Mouse (Mus musculus): Measurements from ENCODE around the gene Trim30c. TPM values are rescaled to one million over a fixed set of nuclear protein-coding genes. Genes with fewer than 3 reads are reported as not detected.
"Not testable (repeated sequence)": the region's sequence is repeated elsewhere in the genome, so short reads cannot be mapped to it uniquely, and the experiment has no call there.

Gene Trim30c
- polyA plus RNA-seq (2015; fragmentation: Nextera tagmentation; extraction: Ambion mirVana): 0.12 and 0.22 TPM in 2 replicates

DNA sequence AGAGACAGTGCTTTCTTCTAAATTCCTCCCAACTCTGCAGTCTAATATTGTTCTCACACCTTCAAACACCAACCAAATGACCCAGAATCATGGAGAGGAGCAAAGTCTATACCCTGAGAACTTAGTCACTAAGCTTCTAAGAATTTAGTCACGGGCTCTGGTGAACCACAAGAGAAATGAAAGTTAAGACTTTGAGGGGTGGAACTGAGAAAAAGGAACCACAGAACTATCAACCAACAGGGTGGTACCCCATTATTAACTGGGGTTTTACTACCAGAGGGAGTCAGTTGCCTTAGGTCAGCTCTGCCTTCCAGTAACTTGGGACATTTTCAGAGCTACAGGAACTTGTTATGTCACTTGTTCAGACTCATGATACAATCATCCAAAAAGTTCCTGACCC is at the start of gene Trim30c:
Gene Trim30c (minus strand): TSS at position 140 of the 400 bp plus-strand sequence.
- ATAC-seq (replicated peaks; ENCODE audit: low FRiP score): no peak
- 97% methylated on average over 1 of the region's 1 CpGs for WGBS
- H3K4me3 ChIP-seq (replicated peaks): no peak within 1 kb of the TSS

DNA sequence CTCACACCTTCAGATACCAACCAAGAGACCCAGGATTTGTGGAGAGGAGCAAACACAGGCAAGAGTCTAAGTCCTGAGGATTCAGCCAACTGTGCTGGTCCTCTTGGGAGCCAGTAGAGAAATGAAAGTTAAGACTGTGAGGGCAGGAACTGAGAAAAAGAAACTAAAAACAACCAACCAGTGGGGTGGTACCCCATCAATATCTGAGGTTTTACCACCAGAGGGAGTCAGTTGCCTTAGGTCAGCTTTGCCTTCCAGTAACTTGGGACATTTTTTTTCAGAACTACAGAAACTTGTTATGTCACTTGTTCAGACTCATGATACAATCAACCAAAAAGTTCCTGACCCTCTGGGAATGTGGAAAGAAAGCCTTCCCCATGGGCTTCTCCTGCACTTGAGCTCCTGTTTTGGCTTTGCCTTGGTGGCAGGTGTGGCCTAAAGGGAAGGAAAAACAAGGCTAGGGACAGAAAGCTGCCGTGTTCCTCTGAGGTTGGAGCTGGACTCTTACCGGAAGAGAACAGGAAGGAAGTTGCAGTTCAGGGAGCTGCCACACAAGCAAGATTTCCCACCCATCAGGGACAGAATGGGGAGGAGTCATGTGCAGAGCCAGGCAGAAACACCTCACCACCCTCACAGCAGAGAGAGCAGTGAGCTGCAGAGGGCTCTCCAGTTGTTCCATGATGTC is 45.5 kb upstream of the Trim30c start:
- H3K4me1 ChIP-seq: no peaks in the 10 kb centered on the region
- H3K9me3 ChIP-seq (replicated peaks): no peaks in the 10 kb centered on the region
- WGBS: 48% methylated on average over 2 of the region's 2 CpGs
- ATAC-seq (replicated peaks; ENCODE audit: low FRiP score): peak; percentile 49; the same call in 1 of the 2 replicates
- H3K27ac ChIP-seq: peak overlapping the region; percentile 15; the same call in 1 of the 2 replicates
- H3K4me3 ChIP-seq (replicated peaks): no peak overlapping the region
- no peaks in the 10 kb centered on the region for H3K36me3 ChIP-seq
- H3K27me3 ChIP-seq: no peaks in the 10 kb centered on the region
- H3K9ac ChIP-seq: no peak overlapping the region
- 0 out of 2 replicates have a peak overlapping the region, but pooled peaks have one; percentile 27 for H3K4me2 ChIP-seq

More for the DNA sequence above, at the start of gene Trim30c:
- H3K27me3 ChIP-seq: no peaks in the 10 kb centered on the region
- H3K36me3 ChIP-seq: no peaks in the 10 kb centered on the region
- H3K9me3 ChIP-seq (replicated peaks): no peaks in the 10 kb centered on the region
- no peaks in the 10 kb centered on the region for H3K4me1 ChIP-seq
- no peak within 1 kb of the TSS for H3K27ac ChIP-seq
- H3K9ac ChIP-seq: no peak within 1 kb of the TSS
- no peak within 1 kb of the TSS for H3K4me2 ChIP-seq

DNA sequence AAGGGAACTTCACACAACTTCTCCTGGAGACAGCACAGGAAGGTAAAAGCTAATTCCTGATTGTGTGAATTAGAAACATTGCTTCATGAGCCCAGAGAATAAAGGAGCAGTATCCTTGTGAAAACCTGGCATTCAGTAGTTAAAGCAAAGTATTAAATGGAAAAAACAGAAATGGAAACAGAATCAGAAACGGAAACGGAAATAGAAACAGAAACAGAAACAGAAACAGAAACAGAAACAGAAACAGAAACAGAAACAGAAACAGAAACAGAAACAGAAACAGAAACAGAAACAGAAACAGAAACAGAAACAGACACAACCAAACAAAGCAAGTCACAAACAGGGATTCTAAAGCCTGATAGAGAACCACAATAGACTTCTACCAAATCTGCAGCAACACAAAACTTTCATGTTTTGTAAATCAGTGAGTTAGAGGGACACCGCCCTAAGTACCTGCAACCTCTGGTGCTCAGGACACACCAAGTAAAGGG is 3.9 kb upstream of the Trim30c start:
- no peak for ATAC-seq (replicated peaks; ENCODE audit: low FRiP score)
- 95% methylated on average over 3 of the region's 3 CpGs for WGBS
- Histone ChIP-seq H3K27ac (no peak overlapping the region), H3K9me3 (replicated peaks) (no peaks in the 10 kb centered on the region), H3K36me3 (no peaks in the 10 kb centered on the region), H3K4me2 (no peak overlapping the region), H3K4me1 (no peaks in the 10 kb centered on the region), H3K9ac (no peak overlapping the region), H3K27me3 (no peaks in the 10 kb centered on the region), H3K4me3 (replicated peaks) (no peak overlapping the region)

DNA sequence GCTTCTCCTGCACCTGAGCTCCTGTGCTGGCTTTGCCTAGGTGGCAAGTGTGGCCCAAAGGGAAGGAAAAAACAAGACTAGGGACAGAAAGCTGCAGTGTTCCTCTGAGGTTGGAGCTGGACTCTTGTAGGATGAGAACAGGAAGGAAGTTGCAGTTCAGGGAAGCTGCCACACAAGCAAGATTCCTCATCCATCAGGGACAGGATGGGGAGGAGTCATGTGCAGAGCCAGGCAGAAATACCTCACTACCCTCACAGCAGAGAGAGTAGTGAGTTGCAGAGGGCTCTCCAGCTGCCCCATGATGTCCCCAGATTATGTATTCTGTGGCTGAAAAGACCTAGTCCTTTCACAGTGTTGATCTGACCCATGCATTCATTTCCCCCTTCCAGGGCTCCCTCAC is 503 bp upstream of the Trim30c start:
- no peak overlapping the region for H3K27ac ChIP-seq
- no peaks in the 10 kb centered on the region for H3K9me3 ChIP-seq (replicated peaks)
- no peaks in the 10 kb centered on the region for H3K27me3 ChIP-seq
- no peak overlapping the region for H3K4me2 ChIP-seq
- ATAC-seq (replicated peaks; ENCODE audit: low FRiP score): no peak; the same call in 1 of the 2 replicates
- no peak overlapping the region for H3K4me3 ChIP-seq (replicated peaks)
- H3K4me1 ChIP-seq: no peaks in the 10 kb centered on the region
- no peaks in the 10 kb centered on the region for H3K36me3 ChIP-seq
- H3K9ac ChIP-seq: no peak overlapping the region

DNA sequence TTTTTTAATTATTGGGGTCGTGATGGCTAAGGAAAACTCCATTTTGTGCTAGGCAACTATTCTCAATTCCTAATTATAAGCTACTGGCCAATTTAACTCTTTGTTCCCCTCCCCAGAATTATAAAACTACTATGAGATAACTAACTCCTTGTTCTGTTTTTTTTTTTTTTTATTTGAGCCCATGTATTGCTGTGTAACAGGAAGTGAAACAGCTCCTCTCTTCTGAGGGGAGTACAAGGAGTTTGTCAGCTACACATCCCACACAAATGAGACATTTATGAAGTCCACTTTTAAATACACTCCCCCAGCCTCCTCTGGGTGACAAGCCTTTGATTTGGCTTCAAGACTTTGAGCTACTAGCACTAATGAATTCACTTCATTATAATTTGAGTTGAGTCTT is 2.1 kb downstream of the Trim30c start:
- no peaks in the 10 kb centered on the region for H3K9me3 ChIP-seq (replicated peaks)
- H3K27me3 ChIP-seq: no peaks in the 10 kb centered on the region
- ATAC-seq (replicated peaks; ENCODE audit: low FRiP score): no peak
- 82% methylated on average over 1 of the region's 1 CpGs for WGBS
- H3K36me3 ChIP-seq: no peaks in the 10 kb centered on the region
- no peak overlapping the region for H3K4me3 ChIP-seq (replicated peaks)
- no peaks in the 10 kb centered on the region for H3K4me1 ChIP-seq
- H3K4me2 ChIP-seq: no peak overlapping the region
- H3K9ac ChIP-seq: no peak overlapping the region
- H3K27ac ChIP-seq: no peak overlapping the region

DNA sequence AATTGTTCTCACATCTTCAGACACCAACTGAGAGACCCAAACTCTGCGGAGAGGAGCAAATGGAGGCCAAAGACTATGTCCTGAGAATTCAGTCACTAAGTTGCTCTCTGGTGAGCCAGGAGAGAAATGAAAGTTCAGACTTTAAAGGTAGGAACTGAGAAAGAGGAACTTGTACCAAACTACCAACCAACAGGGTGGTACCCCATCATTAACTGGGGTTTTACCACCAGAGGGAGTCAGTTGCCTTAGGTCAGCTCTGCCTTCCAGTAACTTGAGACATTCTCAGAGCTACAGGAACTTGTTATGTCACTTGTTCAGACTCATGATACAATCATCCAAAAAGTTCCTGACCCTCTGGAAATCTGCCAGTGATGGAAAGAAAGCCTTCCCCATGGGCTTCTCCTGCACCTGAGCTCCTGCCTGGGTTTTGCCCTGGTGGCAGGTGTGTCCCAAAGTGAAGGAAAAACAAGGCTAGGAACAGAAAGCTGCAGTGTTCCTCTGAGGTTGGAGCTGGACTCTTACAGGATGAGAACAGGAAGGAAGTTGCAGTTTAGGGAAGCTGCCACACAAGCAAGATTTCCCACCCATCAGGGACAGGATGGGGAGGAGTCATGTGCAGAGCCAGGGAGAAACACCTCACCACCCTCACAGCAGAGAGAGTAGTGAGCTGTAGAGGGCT is 30.8 kb downstream of the Trim30c start, which contains the start of gene Trim30b:
Gene Trim30b (minus strand): TSS at position 149 of the 679 bp plus-strand sequence.
- no peak within 1 kb of the TSS for H3K27ac ChIP-seq
- H3K9ac ChIP-seq: no peak within 1 kb of the TSS
- no peaks in the 10 kb centered on the region for H3K27me3 ChIP-seq
- no peaks in the 10 kb centered on the region for H3K9me3 ChIP-seq (replicated peaks)
- ATAC-seq (replicated peaks; ENCODE audit: low FRiP score): no peak; the same call in 1 of the 2 replicates
- no peaks in the 10 kb centered on the region for H3K36me3 ChIP-seq
- H3K4me2 ChIP-seq: no peak within 1 kb of the TSS
- H3K4me1 ChIP-seq: no peaks in the 10 kb centered on the region
- no peak within 1 kb of the TSS for H3K4me3 ChIP-seq (replicated peaks)
- WGBS: 59% methylated on average over 1 of the region's 1 CpGs

DNA sequence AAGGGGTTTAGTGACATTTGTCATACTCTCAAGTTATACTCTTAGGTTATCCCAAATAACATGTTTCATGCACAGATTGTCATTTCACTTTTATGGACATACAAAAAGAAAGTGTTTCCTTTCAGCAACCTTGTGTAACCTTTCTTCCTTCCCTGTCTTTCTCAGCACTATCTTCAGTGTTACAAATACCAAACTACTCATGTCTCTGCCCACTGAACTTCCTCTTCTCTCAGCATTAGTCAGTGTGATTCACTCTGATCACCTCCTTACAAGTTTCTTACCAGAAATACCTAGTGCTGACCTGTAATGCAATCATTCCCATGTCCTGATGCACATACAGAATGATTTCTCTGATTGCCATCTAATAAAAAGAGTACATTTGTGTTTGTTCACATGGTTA is 34.3 kb downstream of the Trim30c start:
- H3K27me3 ChIP-seq: no peaks in the 10 kb centered on the region
- H3K36me3 ChIP-seq: no peaks in the 10 kb centered on the region
- no peaks in the 10 kb centered on the region for H3K4me1 ChIP-seq
- H3K9ac ChIP-seq: no peak overlapping the region
- no peak overlapping the region for H3K4me2 ChIP-seq
- H3K9me3 ChIP-seq (replicated peaks): no peaks in the 10 kb centered on the region
- H3K27ac ChIP-seq: no peak overlapping the region
- no peak overlapping the region for H3K4me3 ChIP-seq (replicated peaks)
- ATAC-seq (replicated peaks; ENCODE audit: low FRiP score): no peak

DNA sequence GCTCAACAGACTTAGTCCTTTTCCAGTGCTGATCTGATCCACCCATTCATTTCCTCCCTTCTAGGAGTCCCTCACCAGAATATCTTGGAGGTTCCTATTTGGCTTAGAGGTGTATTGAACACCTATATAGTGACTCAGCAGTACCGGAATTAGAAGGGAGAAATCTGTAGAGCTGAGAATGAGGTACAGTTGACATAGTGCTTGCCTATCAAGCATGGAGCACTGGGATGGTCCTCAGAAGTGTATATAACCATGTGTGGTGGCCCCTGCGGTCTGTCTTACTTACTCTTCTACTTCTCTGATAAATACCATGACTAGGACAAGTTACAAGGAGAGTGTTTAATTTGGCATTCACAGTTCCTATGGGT is 47.1 kb downstream of the Trim30c start:
- H3K4me1 ChIP-seq: 0 out of 2 replicates have a peak, but pooled peaks cover 5% of the 10 kb centered on the region
- H3K9me3 ChIP-seq (replicated peaks): no peaks in the 10 kb centered on the region
- no peaks in the 10 kb centered on the region for H3K27me3 ChIP-seq
- H3K36me3 ChIP-seq: no peaks in the 10 kb centered on the region
- no peak; the same call in none of the 2 replicates for ATAC-seq (replicated peaks; ENCODE audit: low FRiP score)
- 84% methylated on average over 2 of the region's 2 CpGs for WGBS
- H3K9ac ChIP-seq: no peak overlapping the region
- peak overlapping the region; percentile 52; the same call in 1 of the 2 replicates for H3K4me3 ChIP-seq (replicated peaks)
- peak overlapping the region; percentile 61 for H3K4me2 ChIP-seq
- H3K27ac ChIP-seq: 0 out of 2 replicates have a peak overlapping the region, but pooled peaks have one; percentile 49

DNA sequence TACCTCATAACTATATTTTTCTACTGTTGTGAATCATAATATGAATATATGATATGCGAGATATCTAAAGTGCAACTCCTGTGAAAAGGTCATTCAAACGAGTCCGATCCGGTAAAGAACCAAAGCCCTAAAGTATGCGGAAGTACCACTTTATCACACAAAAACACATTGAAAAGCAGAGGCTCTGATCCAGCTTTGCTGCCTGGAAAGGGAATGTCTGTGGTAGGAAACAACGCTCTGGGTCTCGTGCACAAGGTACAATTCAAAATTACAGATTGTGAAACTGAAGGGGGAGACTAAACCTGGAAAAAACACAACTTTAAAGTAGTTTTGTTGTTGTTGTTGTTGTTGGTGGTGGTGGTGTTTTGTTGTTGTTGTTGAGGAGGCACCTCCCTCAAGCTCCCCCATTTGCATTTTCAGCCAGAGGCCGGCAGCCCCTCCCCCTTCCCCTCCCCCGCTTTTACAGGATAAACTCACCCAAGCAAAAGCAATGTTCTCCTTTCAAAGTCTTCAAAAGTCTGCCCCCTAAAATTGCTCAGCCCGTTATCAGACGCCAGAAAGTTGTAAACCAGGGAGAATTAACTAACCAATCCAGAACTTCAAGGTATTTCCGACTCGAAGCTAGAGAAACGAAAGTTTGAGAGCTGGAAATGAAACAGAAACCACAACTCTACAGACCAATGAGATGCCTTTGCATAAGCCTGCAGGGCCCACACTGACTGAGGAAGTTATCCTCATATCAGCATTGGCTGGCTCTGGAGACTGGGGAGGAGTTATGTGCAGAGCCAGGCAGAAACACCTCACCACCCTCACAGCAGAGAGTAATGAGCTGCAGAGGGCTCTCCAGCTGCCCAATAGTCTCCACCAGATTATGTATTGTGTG is 47.7 kb downstream of the Trim30c start, which contains the start of gene Trim12c:
Gene Trim12c (minus strand): TSS at position 646 of the 883 bp plus-strand sequence.
- Histone ChIP-seq H3K27ac (peak within 1 kb of the TSS; percentile 70), H3K9me3 (replicated peaks) (no peaks in the 10 kb centered on the region), H3K36me3 (no peaks in the 10 kb centered on the region), H3K27me3 (no peaks in the 10 kb centered on the region), H3K4me1 (0 out of 2 replicates have a peak, but pooled peaks cover 5% of the 10 kb centered on the region), H3K4me2 (peak within 1 kb of the TSS; percentile 61), H3K9ac (peak within 1 kb of the TSS; percentile 29; the same call in 1 of the 2 replicates), H3K4me3 (replicated peaks) (peak within 1 kb of the TSS; percentile 52)
- peak; percentile 100 for ATAC-seq (replicated peaks; ENCODE audit: low FRiP score)
- WGBS: 3% methylated on average over 14 of the region's 14 CpGs

DNA sequence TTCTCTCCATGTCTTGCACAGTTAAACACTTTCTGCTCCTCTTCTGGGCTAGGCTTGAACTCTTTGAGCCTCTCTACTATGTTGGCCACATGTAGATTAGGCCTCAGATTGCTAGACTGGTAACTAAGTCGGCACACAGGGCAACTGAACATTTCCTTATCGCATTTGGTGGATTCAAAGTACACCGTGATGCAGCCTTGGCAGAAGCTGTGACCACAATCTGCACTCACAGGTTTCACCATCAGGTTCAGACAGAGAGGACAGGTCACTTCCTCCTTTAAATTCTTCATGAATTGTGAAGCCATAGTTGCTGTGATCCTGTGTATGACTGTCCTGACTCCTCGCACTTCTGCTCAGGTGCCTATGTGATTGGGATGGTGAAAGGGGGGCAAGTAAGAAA is 52.6 kb downstream of the Trim30c start:
- not testable (repeated sequence) for ATAC-seq (replicated peaks; ENCODE audit: low FRiP score); H3K27me3 ChIP-seq; H3K27ac ChIP-seq; H3K4me2 ChIP-seq; H3K9me3 ChIP-seq (replicated peaks); H3K9ac ChIP-seq; H3K4me3 ChIP-seq (replicated peaks); H3K4me1 ChIP-seq; H3K36me3 ChIP-seq
- 87% methylated on average over 4 of the region's 4 CpGs for WGBS

DNA sequence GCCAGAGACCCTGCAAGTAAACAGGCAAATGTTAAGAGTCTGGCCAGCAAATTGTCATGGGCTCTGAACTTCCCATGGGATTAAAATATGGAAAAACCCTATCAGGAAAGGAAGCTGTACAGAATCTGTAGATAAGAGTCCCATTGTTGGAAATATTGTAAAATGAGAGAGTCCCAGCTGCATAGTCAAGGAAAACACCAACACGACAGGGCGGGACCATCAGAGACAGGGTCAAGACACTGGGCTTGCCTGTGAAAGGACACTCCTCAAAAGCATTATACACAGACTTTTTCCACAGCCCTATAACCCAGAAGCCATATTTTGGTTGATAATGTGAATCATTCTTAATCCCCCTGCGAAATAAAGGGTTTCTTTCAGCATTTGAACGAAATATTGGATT is 59.9 kb downstream of the Trim30c start:
- ATAC-seq (replicated peaks; ENCODE audit: low FRiP score); H3K27me3 ChIP-seq; H3K9ac ChIP-seq; H3K27ac ChIP-seq; H3K4me3 ChIP-seq (replicated peaks); H3K9me3 ChIP-seq (replicated peaks); H3K4me1 ChIP-seq; H3K36me3 ChIP-seq; H3K4me2 ChIP-seq: not testable (repeated sequence)
- WGBS: 90% methylated on average over 3 of the region's 4 CpGs
